Mouse (Mus musculus): ENCODE data around the gene Olfr671.

- TF ChIP-seq CTCF (IDR thresholded peaks at IDR 0.05; ENCODE audit: extremely low read depth, insufficient read depth, low read length): no peak
- TF ChIP-seq POLR2A (IDR thresholded peaks at IDR 0.05; ENCODE audit: extremely low read depth, insufficient read depth, low read length): no peak
These were observed 45.0 kb downstream of the Olfr671 start, which contains the start of gene Olfr669 for GRCm38 (mm10) chr7:104933940-104934339.
